Mouse (Mus musculus): ENCODE results near the gene Isca2. TPM values are rescaled to one million over a fixed set of nuclear protein-coding genes. Genes with fewer than 3 reads are reported as not detected.

Gene Isca2
- polyA plus RNA-seq, 1 experiment from 2014 or later, result 130 TPM

DNA sequence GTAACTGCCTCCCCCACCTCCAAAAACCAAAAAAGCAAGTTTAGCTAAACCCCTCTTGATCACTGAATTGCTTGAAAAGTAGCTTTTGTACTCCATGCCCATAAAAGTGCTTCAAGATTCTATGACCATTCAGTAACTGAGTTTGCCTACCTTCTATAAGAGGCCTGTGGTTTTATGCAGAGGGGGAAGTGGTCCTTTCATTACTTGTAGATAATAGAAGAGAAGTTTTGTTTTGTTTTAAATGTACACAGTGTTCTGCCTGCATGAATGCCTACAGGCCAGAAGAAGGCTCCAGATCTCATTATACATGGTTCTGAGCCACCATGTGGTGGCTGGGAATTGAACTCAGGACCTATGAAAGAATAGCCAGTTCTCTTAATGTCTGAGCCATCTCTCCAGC is 3.2 kb downstream of the Isca2 start:
- ATAC-seq (ENCODE audit: borderline replicate concordance, extremely low read depth, low FRiP score, low TSS enrichment), result no peak
- Histone ChIP-seq H3K27ac (no peak overlapping the region; the same call in 1 of the 2 replicates), H3K27me3 (no peaks in the 10 kb centered on the region)

DNA sequence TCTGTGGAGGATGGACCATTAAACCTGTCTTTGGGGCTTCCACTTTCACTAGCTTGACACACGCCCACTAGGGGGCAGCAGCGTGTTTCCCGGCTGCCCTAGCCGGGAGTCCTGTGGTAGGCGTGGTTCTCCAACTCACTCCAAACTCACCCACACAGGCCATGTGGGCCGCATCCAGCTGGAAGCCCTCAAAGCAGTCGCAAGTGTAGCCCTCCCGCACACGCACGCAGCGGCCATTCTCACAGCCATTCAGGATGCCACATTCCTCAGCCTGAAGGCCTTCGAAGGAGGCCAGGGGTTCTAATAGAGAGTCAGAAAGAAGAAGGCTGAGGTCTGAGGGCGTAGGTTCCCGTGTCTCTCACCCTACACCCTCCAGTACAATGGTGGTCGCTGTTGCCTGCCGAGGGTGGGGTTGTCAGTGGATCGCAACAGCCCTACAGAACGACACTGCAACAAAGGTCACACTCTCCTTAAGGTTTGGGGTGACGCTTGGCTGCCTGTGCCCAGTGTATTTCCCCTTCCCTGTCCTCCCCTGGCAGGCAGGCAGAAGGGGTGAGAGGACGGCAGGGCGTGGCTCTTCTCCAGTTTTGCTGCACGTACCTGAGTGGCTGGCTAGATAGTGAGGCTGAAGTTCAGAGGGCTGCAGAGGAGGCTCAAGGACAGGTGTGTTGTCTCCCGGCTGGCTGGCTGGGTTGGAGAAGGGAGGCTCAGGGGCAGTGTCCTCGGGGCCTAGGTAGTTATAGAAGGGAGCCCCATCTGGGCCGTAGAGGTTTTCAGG is 11.7 kb downstream of the Isca2 start:
- H3K9ac ChIP-seq, result no peak overlapping the region
- H3K9me3 ChIP-seq, result no peaks in the 10 kb centered on the region
- H3K4me2 ChIP-seq, result peak overlapping the region; percentile 34
- H3K36me3 ChIP-seq, result no peaks in the 10 kb centered on the region
- no peak overlapping the region for H3K27ac ChIP-seq
- 0 out of 2 replicates have a peak, but pooled peaks cover 3% of the 10 kb centered on the region for H3K27me3 ChIP-seq
- H3K4me3 ChIP-seq, result no peak overlapping the region
- H3K4me1 ChIP-seq, result peaks cover 26% of the 10 kb centered on the region
- 21% methylated on average over 25 of the region's 25 CpGs for WGBS
- ATAC-seq (ENCODE audit: borderline replicate concordance, extremely low read depth, low FRiP score, low TSS enrichment), result peak; percentile 90

More for the DNA sequence above, 3.2 kb downstream of the Isca2 start:
- H3K9ac ChIP-seq, result no peak overlapping the region
- H3K4me1 ChIP-seq, result peaks cover 25% of the 10 kb centered on the region
- H3K4me3 ChIP-seq, result no peak overlapping the region
- H3K36me3 ChIP-seq, result no peaks in the 10 kb centered on the region
- no peaks in the 10 kb centered on the region for H3K9me3 ChIP-seq
- H3K4me2 ChIP-seq, result no peak overlapping the region

DNA sequence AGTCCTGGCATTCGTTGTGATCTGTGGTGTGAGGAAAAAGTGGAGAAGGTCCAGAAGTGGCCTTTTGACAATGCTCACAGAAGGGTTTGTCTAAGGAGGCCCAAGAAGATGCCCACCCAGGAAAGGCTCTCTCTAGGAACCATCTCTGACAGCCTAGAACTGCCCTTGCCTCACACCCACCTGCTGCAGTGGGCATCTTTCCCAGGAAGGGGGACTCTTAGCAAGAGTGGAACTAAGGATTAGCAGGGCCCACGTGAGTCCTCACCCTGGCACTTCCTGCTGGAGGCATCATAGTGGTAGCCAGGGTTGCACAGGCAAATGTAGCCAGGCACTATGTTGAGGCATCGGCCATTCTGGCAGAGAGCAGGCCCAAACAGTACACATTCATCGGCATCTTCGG is 13.0 kb downstream of the Isca2 start:
- no peak for ATAC-seq (ENCODE audit: borderline replicate concordance, extremely low read depth, low FRiP score, low TSS enrichment)
- peaks cover 29% of the 10 kb centered on the region for H3K4me1 ChIP-seq
- H3K27ac ChIP-seq, result no peak overlapping the region
- H3K4me3 ChIP-seq, result no peak overlapping the region
- H3K27me3 ChIP-seq, result 0 out of 2 replicates have a peak, but pooled peaks cover 3% of the 10 kb centered on the region
- WGBS, result 61% methylated on average over 5 of the region's 5 CpGs
- no peak overlapping the region for H3K4me2 ChIP-seq
- H3K36me3 ChIP-seq, result no peaks in the 10 kb centered on the region
- H3K9me3 ChIP-seq, result no peaks in the 10 kb centered on the region
- H3K9ac ChIP-seq, result no peak overlapping the region

DNA sequence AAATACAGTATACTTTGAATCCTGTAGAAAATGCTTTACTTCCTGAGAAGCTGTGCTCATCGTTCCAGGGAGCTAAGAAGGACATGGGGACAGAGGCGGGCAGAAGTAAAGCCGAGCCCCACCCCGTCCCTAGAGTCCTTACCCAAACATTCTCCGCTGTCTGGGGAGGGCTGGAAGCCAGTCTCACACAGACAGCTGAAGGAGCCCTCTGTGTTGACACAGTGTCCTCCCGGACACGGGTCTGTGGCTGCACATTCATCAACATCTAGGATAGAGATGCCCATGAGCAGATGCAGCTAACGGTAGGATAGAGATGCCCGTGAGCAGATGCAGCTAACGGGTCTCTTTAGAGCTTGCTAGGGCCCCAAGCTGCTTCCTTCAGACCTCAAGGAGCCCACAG is 17.8 kb downstream of the Isca2 start:
- WGBS, result 30% methylated on average over 10 of the region's 10 CpGs
- 0 out of 2 replicates have a peak, but pooled peaks cover 3% of the 10 kb centered on the region for H3K27me3 ChIP-seq
- peaks cover 17% of the 10 kb centered on the region; the same call in 1 of the 2 replicates for H3K4me1 ChIP-seq
- H3K4me2 ChIP-seq, result no peak overlapping the region
- H3K4me3 ChIP-seq, result no peak overlapping the region
- no peaks in the 10 kb centered on the region for H3K9me3 ChIP-seq
- peak; percentile 52; the same call in 1 of the 2 replicates for ATAC-seq (ENCODE audit: borderline replicate concordance, extremely low read depth, low FRiP score, low TSS enrichment)
- no peak overlapping the region for H3K9ac ChIP-seq
- H3K36me3 ChIP-seq, result no peaks in the 10 kb centered on the region
- H3K27ac ChIP-seq, result no peak overlapping the region

DNA sequence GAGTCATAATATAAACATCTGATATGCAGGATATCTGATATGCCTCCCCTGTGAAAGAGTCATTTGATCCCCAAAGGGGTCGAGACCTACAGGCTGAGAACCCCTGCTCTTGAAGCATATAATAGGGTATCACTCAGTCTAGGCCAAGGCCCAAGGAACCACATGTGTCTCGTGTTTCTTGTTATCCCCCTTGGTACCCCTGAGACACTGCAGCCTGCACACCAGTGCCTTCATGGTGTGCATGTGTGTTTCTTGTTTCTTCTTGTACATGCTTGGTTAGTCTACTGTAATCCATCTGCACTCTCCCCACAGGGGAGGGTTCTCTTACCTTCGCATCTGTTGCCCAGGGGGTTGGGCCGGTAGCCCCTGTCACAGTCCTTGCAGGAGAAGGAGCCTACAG is 19.6 kb downstream of the Isca2 start:
- Histone ChIP-seq H3K27ac (no peak overlapping the region), H3K4me3 (no peak overlapping the region), H3K9me3 (no peaks in the 10 kb centered on the region), H3K4me2 (no peak overlapping the region), H3K36me3 (no peaks in the 10 kb centered on the region), H3K27me3 (0 out of 2 replicates have a peak, but pooled peaks cover 3% of the 10 kb centered on the region), H3K9ac (no peak overlapping the region), H3K4me1 (peaks cover 4% of the 10 kb centered on the region; the same call in 1 of the 2 replicates)
- 81% methylated on average over 4 of the region's 4 CpGs for WGBS
- ATAC-seq (ENCODE audit: borderline replicate concordance, extremely low read depth, low FRiP score, low TSS enrichment), result no peak

DNA sequence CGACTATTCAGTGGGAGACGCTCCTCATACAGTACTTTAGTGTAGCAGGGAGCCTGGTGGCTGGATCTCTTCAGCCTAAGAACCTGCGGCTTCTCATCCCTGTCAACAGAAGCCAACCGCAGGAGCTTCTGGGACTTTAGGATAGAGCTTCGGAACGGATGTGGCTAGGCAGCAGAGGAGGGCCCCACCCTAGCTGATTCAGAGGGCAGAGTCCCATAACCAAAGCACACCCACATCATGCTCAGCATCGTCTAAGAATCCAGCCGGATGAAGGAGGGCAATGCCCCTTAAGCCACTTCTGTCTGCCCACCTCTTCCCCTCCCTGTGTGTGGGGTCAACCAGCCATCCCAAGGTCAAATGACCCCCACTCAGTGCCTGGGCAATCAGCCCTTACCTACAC is 21.6 kb downstream of the Isca2 start:
- H3K4me2 ChIP-seq, result no peak overlapping the region
- no peak overlapping the region for H3K4me3 ChIP-seq
- no peaks in the 10 kb centered on the region for H3K27me3 ChIP-seq
- peaks cover 4% of the 10 kb centered on the region; the same call in 1 of the 2 replicates for H3K4me1 ChIP-seq
- no peak for ATAC-seq (ENCODE audit: borderline replicate concordance, extremely low read depth, low FRiP score, low TSS enrichment)
- no peak overlapping the region for H3K27ac ChIP-seq
- no peaks in the 10 kb centered on the region for H3K9me3 ChIP-seq
- 82% methylated on average over 8 of the region's 8 CpGs for WGBS
- H3K36me3 ChIP-seq, result no peaks in the 10 kb centered on the region
- H3K9ac ChIP-seq, result no peak overlapping the region

DNA sequence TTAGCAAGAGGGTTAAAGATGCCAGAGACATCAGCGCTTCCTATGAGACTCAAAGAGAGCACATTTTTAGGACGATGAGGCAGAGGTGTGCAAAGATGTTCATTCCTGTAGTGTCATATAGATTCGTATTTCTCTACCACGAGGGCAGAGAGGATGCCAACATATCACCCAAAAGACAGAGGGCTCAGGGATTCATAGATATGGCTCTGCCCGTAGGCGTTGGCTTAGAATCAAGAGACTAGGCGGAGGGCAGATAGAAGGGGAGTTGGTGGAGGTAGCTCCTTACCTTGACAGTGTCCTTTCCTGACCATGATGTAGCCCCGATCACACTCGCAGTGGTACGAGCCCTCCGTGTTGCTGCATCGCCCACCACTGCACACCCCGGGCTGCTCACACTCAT is 26.0 kb downstream of the Isca2 start:
- H3K36me3 ChIP-seq, result no peaks in the 10 kb centered on the region
- H3K4me2 ChIP-seq, result no peak overlapping the region
- no peak overlapping the region for H3K9ac ChIP-seq
- WGBS, result 91% methylated on average over 13 of the region's 13 CpGs
- ATAC-seq (ENCODE audit: borderline replicate concordance, extremely low read depth, low FRiP score, low TSS enrichment), result no peak
- H3K9me3 ChIP-seq, result no peaks in the 10 kb centered on the region
- peaks cover 19% of the 10 kb centered on the region for H3K4me1 ChIP-seq
- H3K27me3 ChIP-seq, result no peaks in the 10 kb centered on the region
- H3K27ac ChIP-seq, result no peak overlapping the region
- no peak overlapping the region for H3K4me3 ChIP-seq

DNA sequence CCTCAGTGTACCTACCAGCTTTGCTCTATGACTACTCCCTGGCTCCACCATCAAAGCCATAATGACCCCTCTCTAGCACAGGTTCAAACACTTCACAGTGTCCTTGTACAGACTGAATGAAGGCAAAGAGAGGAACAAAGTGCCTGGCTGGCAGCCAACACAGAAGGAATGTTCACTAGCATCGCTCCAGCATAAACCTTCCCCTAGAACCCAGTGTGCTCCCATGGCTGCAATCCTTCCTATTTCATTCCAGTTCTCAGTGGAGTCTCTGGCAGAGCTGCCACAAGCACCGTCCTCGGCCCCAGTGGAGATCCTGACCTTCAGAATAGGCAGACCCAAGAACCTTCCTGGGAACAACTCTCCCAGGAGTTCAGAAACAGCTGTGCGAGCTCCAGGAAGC is 27.4 kb downstream of the Isca2 start:
- H3K27me3 ChIP-seq, result no peaks in the 10 kb centered on the region
- no peaks in the 10 kb centered on the region for H3K36me3 ChIP-seq
- H3K4me2 ChIP-seq, result no peak overlapping the region
- 25% methylated on average over 4 of the region's 4 CpGs for WGBS
- no peaks in the 10 kb centered on the region for H3K9me3 ChIP-seq
- H3K27ac ChIP-seq, result peak overlapping the region; percentile 85
- no peak overlapping the region for H3K9ac ChIP-seq
- ATAC-seq (ENCODE audit: borderline replicate concordance, extremely low read depth, low FRiP score, low TSS enrichment), result peak; percentile 50
- peaks cover 21% of the 10 kb centered on the region for H3K4me1 ChIP-seq
- no peak overlapping the region for H3K4me3 ChIP-seq

DNA sequence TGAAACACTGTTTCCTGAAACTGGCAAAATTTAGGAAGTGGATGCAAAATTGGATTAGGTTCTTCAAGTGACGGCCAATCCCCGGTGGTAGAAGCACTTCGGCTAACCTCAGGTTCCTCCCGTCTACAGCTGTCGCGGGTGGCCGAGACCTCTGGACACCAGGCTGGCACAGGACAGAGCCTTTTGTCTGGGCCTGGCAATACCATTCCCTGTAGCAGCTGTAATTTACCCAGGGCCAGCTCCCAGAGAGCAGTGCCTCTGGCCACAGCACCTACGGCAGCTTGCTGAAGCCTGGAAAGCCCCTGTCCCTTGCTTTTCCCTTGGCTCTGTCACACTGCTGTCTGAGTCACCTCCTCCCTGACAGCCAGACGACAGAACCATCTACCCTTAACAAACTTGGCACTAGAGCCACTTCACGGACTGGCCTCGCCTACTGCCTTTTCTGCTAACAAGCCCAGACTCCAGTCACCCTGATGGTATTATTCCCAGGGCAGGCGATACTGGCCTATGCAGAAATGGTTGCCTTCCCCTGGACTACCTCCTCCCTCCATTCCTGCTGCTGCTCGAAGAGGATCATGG is 28.6 kb downstream of the Isca2 start:
- H3K4me3 ChIP-seq, result no peak overlapping the region
- H3K4me1 ChIP-seq, result peaks cover 28% of the 10 kb centered on the region
- peak overlapping the region; percentile 38 for H3K27ac ChIP-seq
- 74% methylated on average over 13 of the region's 13 CpGs for WGBS
- no peaks in the 10 kb centered on the region for H3K36me3 ChIP-seq
- H3K9ac ChIP-seq, result no peak overlapping the region
- no peaks in the 10 kb centered on the region for H3K9me3 ChIP-seq
- no peak for ATAC-seq (ENCODE audit: borderline replicate concordance, extremely low read depth, low FRiP score, low TSS enrichment)
- no peak overlapping the region for H3K4me2 ChIP-seq
- no peaks in the 10 kb centered on the region for H3K27me3 ChIP-seq

DNA sequence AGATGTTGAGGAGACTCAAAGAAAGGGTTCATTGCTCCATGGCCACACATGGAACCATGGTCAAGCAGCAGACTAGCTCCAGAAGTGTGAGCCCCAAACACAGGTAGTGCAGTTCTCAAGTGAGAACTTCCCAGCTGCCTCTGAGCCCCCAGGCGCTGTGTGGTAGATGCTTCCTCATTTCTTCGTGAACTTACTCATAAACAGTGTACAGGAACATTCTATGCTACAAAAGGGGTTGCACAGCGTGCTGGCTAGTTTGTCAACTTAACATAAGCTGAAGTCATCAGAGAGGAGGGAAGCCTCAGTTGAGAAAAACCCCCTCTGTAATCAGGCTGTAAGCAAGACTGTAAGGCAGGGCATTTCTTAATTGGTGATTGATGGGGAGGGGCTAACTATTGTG is 29.6 kb downstream of the Isca2 start:
- no peaks in the 10 kb centered on the region for H3K27me3 ChIP-seq
- H3K9ac ChIP-seq, result no peak overlapping the region
- ATAC-seq (ENCODE audit: borderline replicate concordance, extremely low read depth, low FRiP score, low TSS enrichment), result no peak
- H3K4me1 ChIP-seq, result peaks cover 38% of the 10 kb centered on the region
- H3K4me3 ChIP-seq, result no peak overlapping the region
- H3K36me3 ChIP-seq, result no peaks in the 10 kb centered on the region
- no peaks in the 10 kb centered on the region for H3K9me3 ChIP-seq
- 88% methylated on average over 3 of the region's 3 CpGs for WGBS
- H3K4me2 ChIP-seq, result no peak overlapping the region
- peak overlapping the region; percentile 38; the same call in 1 of the 2 replicates for H3K27ac ChIP-seq

DNA sequence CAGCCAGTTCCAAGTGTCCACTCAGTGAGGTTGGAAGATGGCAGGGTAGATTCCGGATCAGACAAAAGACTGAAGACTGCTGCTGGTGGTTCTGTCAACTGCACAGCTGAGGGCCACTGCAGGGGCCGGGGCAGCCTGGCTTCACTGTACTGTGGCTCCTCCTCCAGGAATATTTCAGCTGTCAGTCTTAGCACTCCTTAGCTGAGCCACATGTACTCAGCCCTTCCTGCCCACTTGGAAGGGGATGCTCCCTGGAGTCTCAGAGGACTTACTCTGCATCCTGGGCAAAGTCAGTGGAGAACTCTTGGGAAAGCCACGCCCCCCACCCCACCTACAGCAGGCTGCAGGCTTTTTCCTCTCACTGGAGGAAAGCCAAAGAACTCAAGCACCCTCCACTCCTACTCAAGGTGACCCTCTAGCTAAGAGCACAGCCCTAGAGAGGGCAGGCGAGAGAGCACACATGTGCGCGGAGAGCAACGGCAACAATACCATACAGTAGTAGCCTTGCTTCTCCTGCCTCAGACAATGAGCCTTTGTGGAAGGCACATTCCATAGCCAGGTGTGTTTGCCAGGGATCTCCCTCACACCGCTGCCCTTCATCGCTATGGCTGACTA is 32.3 kb downstream of the Isca2 start:
- Histone ChIP-seq H3K9me3 (no peaks in the 10 kb centered on the region), H3K9ac (no peak overlapping the region), H3K4me2 (no peak overlapping the region), H3K4me1 (peaks cover 38% of the 10 kb centered on the region), H3K27ac (peak overlapping the region; percentile 91), H3K36me3 (no peaks in the 10 kb centered on the region), H3K4me3 (no peak overlapping the region), H3K27me3 (no peaks in the 10 kb centered on the region)
- ATAC-seq (ENCODE audit: borderline replicate concordance, extremely low read depth, low FRiP score, low TSS enrichment), result peak; percentile 93
- WGBS, result 49% methylated on average over 9 of the region's 9 CpGs

DNA sequence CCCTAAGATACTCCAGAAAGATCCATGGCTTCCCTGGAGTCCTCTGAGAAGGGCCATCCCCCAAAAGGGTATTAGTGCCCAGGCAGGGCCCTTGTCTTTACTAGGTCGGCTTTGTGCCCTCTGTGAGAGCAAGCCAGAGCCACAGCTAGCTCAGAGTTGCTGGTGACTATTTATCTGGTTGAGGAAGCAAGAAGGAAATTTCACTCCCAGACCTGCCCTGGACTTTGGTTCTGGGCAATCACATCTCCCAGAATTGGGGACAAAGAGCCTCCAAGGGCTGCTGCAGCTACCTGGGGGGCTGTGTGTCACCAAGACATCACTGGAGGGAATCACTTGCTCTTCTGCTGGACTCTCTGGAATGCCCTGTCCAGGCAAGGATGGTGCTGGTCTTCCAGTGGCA is 33.0 kb downstream of the Isca2 start:
- Histone ChIP-seq H3K36me3 (no peaks in the 10 kb centered on the region), H3K4me3 (no peak overlapping the region), H3K27me3 (no peaks in the 10 kb centered on the region), H3K9ac (no peak overlapping the region), H3K27ac (peak overlapping the region; percentile 91), H3K4me1 (peaks cover 33% of the 10 kb centered on the region), H3K4me2 (no peak overlapping the region), H3K9me3 (no peaks in the 10 kb centered on the region)
- ATAC-seq (ENCODE audit: borderline replicate concordance, extremely low read depth, low FRiP score, low TSS enrichment), result peak; percentile 5; the same call in 1 of the 2 replicates
- WGBS, result 74% methylated on average over 1 of the region's 1 CpGs
